ENCODE assay signal across 17 mouse cellular contexts in genomic region chr5:52141936-52142335, GRCm38 (mm10). TPM values are rescaled to one million over a fixed set of nuclear protein-coding genes. Genes with fewer than 3 reads are reported as not detected.
A peak's percentile ranks its signal among the peaks of the same experiment; 100 is the strongest.
DNase-seq lines count a peak whose midpoint lies in the region; ATAC-seq and TF ChIP-seq lines count a peak whose summit lies in the region.
"Had no signal": no experiment of that assay in that cellular context is flagged by ENCODE, and none has a peak within 500 bp of the region (broad histone marks: within the 10 kb centered on the region; RNA-seq: fewer than 3 reads in every experiment).

No protein-coding gene starts in this region.

- 0 out of 2 replicates have a peak, but pooled peaks have one; percentile 31 for ATAC-seq in erythroblast, adult 5-6 weeks (replicated peaks; ENCODE audit: low FRiP score, poor library complexity, severe bottlenecking)
- peak; percentile 68 for ATAC-seq in megakaryocyte-erythroid progenitor cell, adult 5-6 weeks (replicated peaks; ENCODE audit: low FRiP score, low TSS enrichment, poor library complexity, severe bottlenecking)
- ATAC-seq in heart, embryonic 12.5 days (ENCODE audit: insufficient number of reproducible peaks, low FRiP score) = no peak
- ATAC-seq: intestine, embryonic 15.5 days had no signal

- peaks cover 2% of the 10 kb centered on the region for H3K36me3 ChIP-seq in heart, adult 2 months (ENCODE audit: control insufficient read depth, insufficient read depth, low read length)
- H3K36me3 ChIP-seq in heart, embryonic 12.5 days = peaks cover 33% of the 10 kb centered on the region

- no peak overlapping the region for H3K4me2 ChIP-seq in heart, embryonic 12.5 days
- H3K4me2 ChIP-seq: heart, embryonic 11.5 days; intestine, embryonic 15.5 days; lung, embryonic 14.5 days; neural tube, embryonic 15.5 days had no signal

- H3K4me3 ChIP-seq in heart, adult 2 months = no peak overlapping the region
- H3K4me3 ChIP-seq in heart, embryonic 12.5 days = no peak overlapping the region
- H3K4me3 ChIP-seq: forebrain, embryonic 10.5 days; intestine, embryonic 15.5 days; neural tube, embryonic 15.5 days had no signal

- H3K4me1 ChIP-seq in heart, adult 2 months (ENCODE audit: control insufficient read depth, insufficient read depth, low read length) = peaks cover 1% of the 10 kb centered on the region; the same call in 1 of the 2 replicates
- H3K4me1 ChIP-seq in heart, embryonic 12.5 days (replicated peaks) = no peaks in the 10 kb centered on the region
- H3K4me1 ChIP-seq: forebrain, embryonic 10.5 days; intestine, embryonic 15.5 days; neural tube, embryonic 15.5 days had no signal

- DNase-seq in thymus, postnatal 0 days (ENCODE audit: low spot score) = peak; percentile 41
- no peak for DNase-seq in thymus, postnatal 4 days
- no peak for DNase-seq in cerebellum, postnatal 4 days (ENCODE audit: low spot score in 2 of 2)
- DNase-seq in heart, adult 2 months = no peak
- DNase-seq: adrenal gland, postnatal 25 days; cerebellum, adult 2 months; gastrocnemius, postnatal 36 days; heart, postnatal 36 days; kidney, postnatal 4 days; lung, embryonic 14.5 days had no signal

- no peak for TF ChIP-seq CTCF in heart, adult 2 months (IDR thresholded peaks at IDR 0.05)

- no peaks in the 10 kb centered on the region for H3K9me3 ChIP-seq in heart, embryonic 12.5 days (replicated peaks)
- H3K9me3 ChIP-seq: forebrain, embryonic 10.5 days; intestine, embryonic 15.5 days; neural tube, embryonic 15.5 days had no signal

- H3K9ac ChIP-seq in heart, adult 2 months (ENCODE audit: low read depth, low read length) = no peak overlapping the region
- no peak overlapping the region for H3K9ac ChIP-seq in heart, embryonic 12.5 days
- H3K9ac ChIP-seq: intestine, embryonic 15.5 days; lung, embryonic 14.5 days; neural tube, embryonic 15.5 days had no signal

- H3K27ac ChIP-seq in heart, adult 2 months = no peak overlapping the region
- no peak overlapping the region for H3K27ac ChIP-seq in heart, embryonic 12.5 days (ENCODE audit: poor library complexity, severe bottlenecking)
- H3K27ac ChIP-seq: forebrain, embryonic 10.5 days; intestine, embryonic 15.5 days; neural tube, embryonic 15.5 days had no signal

- no peak for TF ChIP-seq EP300 in heart, adult 2 months (IDR thresholded peaks at IDR 0.05; ENCODE audit: insufficient read depth, low read depth, low read length)

- TF ChIP-seq POLR2A in heart, adult 2 months (IDR thresholded peaks at IDR 0.05; ENCODE audit: insufficient read depth, low read depth, low read length) = no peak

- WGBS in heart, adult 2 months = 79% methylated on average over 9 of the region's 9 CpGs
- 82% methylated on average over 9 of the region's 9 CpGs for WGBS in heart, embryonic 12.5 days

- no peaks in the 10 kb centered on the region for H3K79me2 ChIP-seq in heart, adult 2 months (replicated peaks; ENCODE audit: control insufficient read depth, insufficient read depth, low read length)

- intact Hi-C loops in heart, adult 2 months (cut with DNase I) = no loop called here

- no peaks in the 10 kb centered on the region for H3K27me3 ChIP-seq in heart, adult 2 months (ENCODE audit: control insufficient read depth, insufficient read depth, low read length)
- no peaks in the 10 kb centered on the region for H3K27me3 ChIP-seq in heart, embryonic 12.5 days (replicated peaks)
- H3K27me3 ChIP-seq: intestine, embryonic 15.5 days; neural tube, embryonic 15.5 days had no signal

RNA-seq across cellular contexts. Expression of gene Dhx15, which starts 48.4 kb away (rescaled TPM):
- polyA plus RNA-seq in thymus, postnatal 0 days (2015; fragmentation: Nextera tagmentation; extraction: Ambion mirVana) = 150 and 160 TPM in 2 replicates
- 88.2 and 89.4 TPM in 2 replicates for total RNA-seq in erythroblast, adult 5-6 weeks (2015; ENCODE audit: low replicate concordance)
- total RNA-seq in erythroblast, adult 5-6 weeks (2017; ENCODE audit: low replicate concordance) = 104 and 120 TPM in 2 replicates
- total RNA-seq in megakaryocyte-erythroid progenitor cell, adult 5-6 weeks (2014; fragmentation: Nextera tagmentation) = 258 and 281 TPM in 2 replicates
- 371 and 387 TPM in 2 replicates for total RNA-seq in megakaryocyte-erythroid progenitor cell, adult 5-6 weeks (2017)
- total RNA-seq in heart, adult 2 months (2021) = 10 to 100 TPM; 54.1 to 54.8 TPM
- 24.0 and 51.3 TPM in 2 replicates for polyA plus RNA-seq in heart, adult 2 months (2012; rRNA removed)
- 104 and 105 TPM in 2 replicates for polyA plus RNA-seq in heart, embryonic 12.5 days (2016; fragmentation: Nextera tagmentation; extraction: Ambion mirVana)
